Mouse (Mus musculus) neutrophil, adult 83 days (primary cell): ENCODE results near the gene Med22. TPM values are rescaled to one million over a fixed set of nuclear protein-coding genes. Genes with fewer than 3 reads are reported as not detected.

Source experiments
- total RNA-seq, 2 experiments: library from RNA; stranded (reverse); gene quantifications; one replicate each; pipeline ENCODE4 v1.2.4; 2023

The Med22 gene
- total RNA-seq = 10 to 100 TPM; 26.6 to 28.0 TPM

GRCm38 (mm10) chr2:26910124-26910993, at the start of gene Med22, which contains the start of gene Rpl7a:
Gene Med22, minus strand, starts transcription at chr2:26910677.
Gene Rpl7a, plus strand, starts transcription at chr2:26910764.

GRCm38 (mm10) chr2:26933304-26934055, 23.0 kb upstream of the Med22 start, which contains the start of the genes Surf4 and Stkld1:
Gene Surf4, minus strand, starts transcription at chr2:26933928.
Gene Stkld1, plus strand, starts transcription at chr2:26934047.

GRCm38 (mm10) chr2:26915927-26916728, 5.7 kb upstream of the Med22 start, which contains the start of the genes Surf2 and Surf1:
Gene Surf2, plus strand, starts transcription at chr2:26916367.
Gene Surf1, minus strand, starts transcription at chr2:26916530.

GRCm38 (mm10) chr2:26902467-26903220, 7.8 kb downstream of the Med22 start, which contains the start of gene Surf6:
Gene Surf6, minus strand, starts transcription at chr2:26902879.

GRCm38 (mm10) chr2:26864879-26865278, 45.6 kb downstream of the Med22 start, which contains the start of gene Abo:
Gene Abo, minus strand, starts transcription at chr2:26864979.

Other genes starting within 250 kb of the Med22 start
- not detected for gene Lcn4, start 239.4 kb downstream of the Med22 start, total RNA-seq
- gene Abo, start 45.7 kb downstream of the Med22 start, total RNA-seq = not detected
- 10 to 100 TPM; 18.2 to 19.2 TPM for gene Surf6, start 7.8 kb downstream of the Med22 start, total RNA-seq
- 100 to 1,000 TPM; 401 to 433 TPM for gene Rpl7a, start 87 bp upstream of the Med22 start, total RNA-seq
- 10 to 100 TPM; 13.1 to 15.8 TPM for gene Surf2, start 5.7 kb upstream of the Med22 start, total RNA-seq
- 10 to 100 TPM; 37.0 to 42.5 TPM for gene Surf1, start 5.9 kb upstream of the Med22 start, total RNA-seq
- 100 to 1,000 TPM in 1 of 2 experiments, 10 to 100 TPM in 1; 96.2 to 102 TPM for gene Surf4, start 23.3 kb upstream of the Med22 start, total RNA-seq
- under 1 TPM; 0.18 to 0.26 TPM for gene Stkld1, start 23.4 kb upstream of the Med22 start, total RNA-seq
- 10 to 100 TPM; 22.6 to 23.2 TPM for gene Rexo4, start 53.7 kb upstream of the Med22 start, total RNA-seq
- gene Adamts13, start 62.7 kb upstream of the Med22 start, total RNA-seq = 1 to 10 TPM in 1 of 2 experiments, not detected in 1; 1.2 TPM
- gene Cacfd1, start 99.2 kb upstream of the Med22 start, total RNA-seq = 10 to 100 TPM; 10.7 to 12.2 TPM
- 10 to 100 TPM; 79.5 to 88.4 TPM for gene Slc2a6, start 117.3 kb upstream of the Med22 start, total RNA-seq
- gene Mymk, start 161.5 kb upstream of the Med22 start, total RNA-seq = not detected
- gene Adamtsl2, start 168.7 kb upstream of the Med22 start, total RNA-seq = 1 to 10 TPM in 1 of 2 experiments, not detected in 1; 1.3 TPM
- not detected for gene Fam163b, start 231.8 kb upstream of the Med22 start, total RNA-seq